Mouse (Mus musculus) intestine, embryonic 14.5 days (tissue): ENCODE results near the gene Foxn3. TPM values are rescaled to one million over a fixed set of nuclear protein-coding genes. Genes with fewer than 3 reads are reported as not detected.
A peak's percentile ranks its signal among the peaks of the same experiment; 100 is the strongest.

ENCODE experiments used
- ATAC-seq: fragments of 200-750 bp; cut with Nextera tagmentation; replicated peaks from 2 replicates; pipeline ENCODE4 v1.8.0; 2017; ENCODE audit warnings: low read depth, moderate number of reproducible peaks, moderate TSS enrichment, moderate library complexity; ENCODE audit not compliant: low FRiP score, low TSS enrichment
- DNase-seq: peaks from one replicate; pipeline ENCODE4 v3.0.0-alpha.2; 2018; ENCODE audit warnings: low spot score
- H3K27ac ChIP-seq: fragments of 300-500 bp; sonication (generic); 2 replicates; pipeline ENCODE4 v1.5.1; 2014; ENCODE audit warnings: low read depth, mild to moderate bottlenecking, control low read depth
- H3K27me3 ChIP-seq: fragments of 300-500 bp; sonication (generic); replicated peaks from 2 replicates; pipeline ENCODE4 v1.6.1; 2014; ENCODE audit warnings: low read length, control low read depth; ENCODE audit not compliant: control insufficient read depth, insufficient read depth
- H3K36me3 ChIP-seq: fragments of 300-500 bp; sonication (generic); 2 replicates; pipeline ENCODE4 v1.6.1; 2014; ENCODE audit warnings: low read length, control low read depth; ENCODE audit not compliant: control insufficient read depth, insufficient read depth
- H3K4me1 ChIP-seq: fragments of 300-500 bp; sonication (generic); replicated peaks from 2 replicates; pipeline ENCODE4 v1.6.1; 2014; ENCODE audit warnings: low read length, control low read depth, mixed read lengths; ENCODE audit not compliant: control insufficient read depth, insufficient read depth
- H3K4me2 ChIP-seq: fragments of 300-500 bp; sonication (generic); 2 replicates; pipeline ENCODE4 v1.6.1; 2014; ENCODE audit warnings: low read length
- H3K4me3 ChIP-seq: fragments of 300-500 bp; sonication (generic); 2 replicates; pipeline ENCODE4 v1.5.1; 2014; ENCODE audit warnings: low read depth, low read length, control low read depth, mixed read lengths
- H3K9ac ChIP-seq: fragments of 300-500 bp; sonication (generic); 2 replicates; pipeline ENCODE4 v1.6.1; 2014; ENCODE audit warnings: mild to moderate bottlenecking, low read length
- H3K9me3 ChIP-seq: fragments of 300-500 bp; sonication (generic); 2 replicates; pipeline ENCODE4 v1.6.1; 2016; ENCODE audit warnings: low read length, control low read depth; ENCODE audit not compliant: control insufficient read depth
- WGBS: fragments of 180-500 bp; shearing (Covaris S2); extraction: QIAGEN DNeasy Blood & Tissue Kit; methylation state at CpG from one replicate; pipeline ENCODE4 v1.1.7; 2014; 5-methylcytosine and 5-hydroxymethylcytosine counted together
- polyA plus RNA-seq: library from polyadenylated mRNA; unstranded; fragments of >200 nt; fragmentation: Nextera tagmentation; extraction: Ambion mirVana; gene quantifications from 2 replicates; pipeline ENCODE4 v1.2.1, GENCODE M21; 2014

Gene Foxn3
- polyA plus RNA-seq, 1 experiment from 2014 or later: 74.3 TPM

GRCm38 (mm10) chr12:99227313-99227952, 335.9 kb downstream of the Foxn3 start:
- no peaks in the 10 kb centered on the region for H3K36me3 ChIP-seq
- H3K27ac ChIP-seq: no peak overlapping the region
- no peak overlapping the region for H3K9ac ChIP-seq
- no peak for ATAC-seq
- H3K4me1 ChIP-seq: no peaks in the 10 kb centered on the region; the same call in 1 of the 2 replicates
- H3K27me3 ChIP-seq: no peaks in the 10 kb centered on the region
- no peak overlapping the region for H3K4me3 ChIP-seq
- DNase-seq: no peak
- no peaks in the 10 kb centered on the region for H3K9me3 ChIP-seq
- H3K4me2 ChIP-seq: no peak overlapping the region
- 89% methylated on average over 6 of the region's 6 CpGs for WGBS

- Histone ChIP-seq H3K36me3 (no peaks in the 10 kb centered on the region), H3K9ac (no peak overlapping the region), H3K4me1 (peaks cover 4% of the 10 kb centered on the region; the same call in 1 of the 2 replicates), H3K4me2 (no peak overlapping the region), H3K4me3 (no peak overlapping the region), H3K9me3 (no peaks in the 10 kb centered on the region), H3K27ac (no peak overlapping the region), H3K27me3 (no peaks in the 10 kb centered on the region)
- 68% methylated on average over 13 of the region's 13 CpGs for WGBS
- DNase-seq (no peak), ATAC-seq (no peak)
Measured at GRCm38 (mm10) chr12:99224863-99225603, 338.3 kb downstream of the Foxn3 start.

- H3K9me3 ChIP-seq: no peaks in the 10 kb centered on the region
- H3K27ac ChIP-seq: no peak overlapping the region
- H3K4me1 ChIP-seq: peaks cover 9% of the 10 kb centered on the region; the same call in 1 of the 2 replicates
- H3K4me3 ChIP-seq: no peak overlapping the region
- H3K9ac ChIP-seq: no peak overlapping the region
- DNase-seq (no peak), ATAC-seq (no peak)
- no peak overlapping the region for H3K4me2 ChIP-seq
- no peaks in the 10 kb centered on the region for H3K27me3 ChIP-seq
- H3K36me3 ChIP-seq: no peaks in the 10 kb centered on the region
- WGBS: 69% methylated on average over 15 of the region's 15 CpGs
Measured at GRCm38 (mm10) chr12:99221087-99221846, 342.1 kb downstream of the Foxn3 start.

GRCm38 (mm10) chr12:99220333-99220732, 343.0 kb downstream of the Foxn3 start:
- Histone ChIP-seq H3K27me3 (no peaks in the 10 kb centered on the region), H3K27ac (no peak overlapping the region), H3K4me2 (no peak overlapping the region), H3K4me1 (peaks cover 15% of the 10 kb centered on the region; the same call in 1 of the 2 replicates), H3K9me3 (no peaks in the 10 kb centered on the region), H3K36me3 (no peaks in the 10 kb centered on the region), H3K9ac (no peak overlapping the region), H3K4me3 (no peak overlapping the region)
- ATAC-seq: no peak
- 58% methylated on average over 8 of the region's 8 CpGs for WGBS
- peak; percentile 59 for DNase-seq

DNA sequence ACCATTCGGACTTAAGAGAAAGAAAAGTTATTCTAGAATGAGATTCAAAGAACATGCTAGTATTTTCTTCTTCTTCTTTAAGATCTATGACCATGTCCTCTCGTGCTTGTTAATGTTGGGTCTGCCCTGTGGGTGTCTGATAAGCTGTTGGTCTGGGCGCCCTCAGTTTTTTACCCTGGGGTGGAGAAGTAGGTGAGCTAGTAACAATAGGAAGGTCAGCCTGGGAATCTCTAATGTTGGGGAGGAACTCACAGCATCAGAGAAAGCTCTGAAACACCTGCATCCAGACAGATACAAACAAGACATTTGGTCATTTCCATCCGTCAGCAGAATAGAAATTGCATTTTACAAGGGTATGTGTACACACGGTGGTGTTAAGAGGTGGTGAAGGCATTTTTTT, 343.6 kb downstream of the Foxn3 start:
- Histone ChIP-seq H3K4me2 (no peak overlapping the region), H3K4me1 (peaks cover 15% of the 10 kb centered on the region; the same call in 1 of the 2 replicates), H3K9ac (no peak overlapping the region), H3K27me3 (no peaks in the 10 kb centered on the region), H3K27ac (no peak overlapping the region), H3K9me3 (no peaks in the 10 kb centered on the region), H3K36me3 (no peaks in the 10 kb centered on the region), H3K4me3 (no peak overlapping the region)
- 73% methylated on average over 5 of the region's 5 CpGs for WGBS
- DNase-seq: no peak
- ATAC-seq: no peak

GRCm38 (mm10) chr12:99217145-99217698, 346.2 kb downstream of the Foxn3 start:
- Histone ChIP-seq H3K9me3 (no peaks in the 10 kb centered on the region), H3K4me3 (no peak overlapping the region), H3K27me3 (no peaks in the 10 kb centered on the region), H3K36me3 (0 out of 2 replicates have a peak, but pooled peaks cover under 1% of the 10 kb centered on the region), H3K4me1 (peaks cover 15% of the 10 kb centered on the region; the same call in 1 of the 2 replicates), H3K27ac (no peak overlapping the region), H3K9ac (no peak overlapping the region), H3K4me2 (no peak overlapping the region)
- WGBS: 85% methylated on average over 7 of the region's 7 CpGs
- ATAC-seq (no peak), DNase-seq (no peak)

DNA sequence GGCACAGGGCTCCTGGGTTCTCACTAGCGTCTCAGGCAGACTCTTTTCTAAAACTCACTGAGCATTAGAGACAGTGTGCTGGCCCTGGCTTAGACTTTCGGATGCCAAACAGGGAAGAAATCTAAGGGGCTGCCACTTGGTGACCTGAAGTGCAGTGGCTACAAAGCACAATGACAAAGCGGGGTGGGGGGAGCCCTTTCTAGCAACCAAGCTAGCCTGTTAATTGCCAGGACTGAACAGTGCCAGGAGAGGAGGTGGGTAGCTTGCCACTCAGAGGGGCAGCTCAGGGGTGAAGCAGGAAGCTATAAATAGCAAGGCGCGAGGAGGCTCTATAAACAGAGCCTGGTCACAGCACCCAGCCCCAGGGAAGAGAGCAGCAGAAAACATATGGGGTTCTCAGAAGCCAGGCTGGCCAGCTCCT, 347.0 kb downstream of the Foxn3 start:
- Histone ChIP-seq H3K27me3 (no peaks in the 10 kb centered on the region), H3K9me3 (no peaks in the 10 kb centered on the region), H3K9ac (no peak overlapping the region), H3K4me1 (peaks cover 15% of the 10 kb centered on the region; the same call in 1 of the 2 replicates), H3K4me3 (no peak overlapping the region), H3K4me2 (no peak overlapping the region), H3K36me3 (0 out of 2 replicates have a peak, but pooled peaks cover 2% of the 10 kb centered on the region), H3K27ac (no peak overlapping the region)
- no peak for DNase-seq
- WGBS: 53% methylated on average over 5 of the region's 5 CpGs
- ATAC-seq: no peak

DNA sequence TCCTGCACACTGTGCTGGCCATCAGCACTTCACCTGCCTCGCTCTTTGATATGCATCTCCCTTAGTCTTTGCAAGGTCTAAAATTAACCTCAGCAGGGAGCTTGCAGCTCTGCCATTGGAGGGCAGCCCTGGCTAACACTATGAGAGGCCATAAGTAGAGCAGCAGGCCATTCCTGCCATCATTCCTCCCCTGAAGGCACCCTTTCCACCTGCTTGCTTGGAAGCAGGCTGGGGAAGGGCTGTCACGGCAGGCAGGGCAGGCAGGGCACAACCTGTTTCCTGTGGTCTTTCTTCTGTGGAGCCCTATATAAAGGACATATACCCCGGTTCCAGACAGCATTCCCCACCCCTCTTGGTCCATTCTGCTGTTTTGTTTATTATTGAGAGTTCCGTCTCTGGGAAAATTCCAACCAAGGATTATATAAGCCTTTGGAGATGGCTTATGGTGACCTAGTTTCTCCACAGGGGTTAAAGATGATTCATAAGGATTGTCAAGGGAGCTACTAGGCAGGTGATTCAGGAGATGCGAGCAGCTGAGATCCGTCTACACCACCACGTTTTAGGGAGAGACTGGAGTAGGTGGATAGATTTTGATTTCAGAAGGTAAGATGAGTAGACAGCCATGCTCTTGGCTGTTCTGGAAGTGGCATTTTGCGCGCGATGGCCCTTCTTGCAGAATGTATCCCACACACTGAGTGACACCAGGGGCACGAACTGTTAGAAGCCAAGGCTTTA, 347.7 kb downstream of the Foxn3 start:
- Histone ChIP-seq H3K4me1 (peaks cover 15% of the 10 kb centered on the region; the same call in 1 of the 2 replicates), H3K4me3 (no peak overlapping the region), H3K4me2 (no peak overlapping the region), H3K9ac (no peak overlapping the region), H3K36me3 (0 out of 2 replicates have a peak, but pooled peaks cover 2% of the 10 kb centered on the region), H3K9me3 (no peaks in the 10 kb centered on the region), H3K27ac (no peak overlapping the region), H3K27me3 (no peaks in the 10 kb centered on the region)
- ATAC-seq: no peak
- no peak for DNase-seq
- 64% methylated on average over 11 of the region's 11 CpGs for WGBS
